ENCODE assay signal across 7 mouse cellular contexts in genomic region chr7:99965020-99965841, GRCm38 (mm10). TPM values are rescaled to one million over a fixed set of nuclear protein-coding genes. Genes with fewer than 3 reads are reported as not detected.
DNase-seq lines count a peak whose midpoint lies in the region; ATAC-seq and TF ChIP-seq lines count a peak whose summit lies in the region.

No protein-coding gene starts in this region.

- H3K9me3 ChIP-seq in forebrain, embryonic 13.5 days (replicated peaks): no peaks in the 10 kb centered on the region
- no peaks in the 10 kb centered on the region for H3K9me3 ChIP-seq in intestine, postnatal 0 days (ENCODE audit: control insufficient read depth)
- H3K9me3 ChIP-seq in limb, embryonic 15.5 days: no peaks in the 10 kb centered on the region

- 26% methylated on average over 9 of the region's 9 CpGs for WGBS in forebrain, embryonic 13.5 days
- 24% methylated on average over 9 of the region's 9 CpGs for whole genome bisulfite sequencing in intestine, postnatal 0 days
- whole genome bisulfite sequencing in limb, embryonic 15.5 days: 14% methylated on average over 9 of the region's 9 CpGs

- ATAC-seq in forebrain, embryonic 13.5 days: peak; percentile 41; the same call in 1 of the 2 replicates
- ATAC-seq in intestine, postnatal 0 days: peak; percentile 47; the same call in 1 of the 2 replicates
- ATAC-seq in limb, embryonic 15.5 days (ENCODE audit: insufficient number of reproducible peaks, low FRiP score, low TSS enrichment, low read depth): no peak

- peak overlapping the region; percentile 39 for H3K4me2 ChIP-seq in forebrain, embryonic 13.5 days
- 0 out of 2 replicates have a peak overlapping the region, but pooled peaks have one; percentile 6 for H3K4me2 ChIP-seq in intestine, postnatal 0 days (replicated peaks; ENCODE audit: low read depth)
- H3K4me2 ChIP-seq in limb, embryonic 15.5 days: peak overlapping the region; percentile 25; the same call in 1 of the 2 replicates

- no peaks in the 10 kb centered on the region for H3K27me3 ChIP-seq in testis, adult 2 months (ENCODE audit: control insufficient read depth, insufficient read depth, low read length)
- H3K27me3 ChIP-seq in forebrain, embryonic 13.5 days: no peaks in the 10 kb centered on the region
- H3K27me3 ChIP-seq in intestine, postnatal 0 days (replicated peaks; ENCODE audit: control insufficient read depth, insufficient read depth, low read length): no peaks in the 10 kb centered on the region
- no peaks in the 10 kb centered on the region for H3K27me3 ChIP-seq in limb, embryonic 15.5 days

- peak overlapping the region; percentile 40; the same call in 1 of the 2 replicates for H3K9ac ChIP-seq in forebrain, embryonic 13.5 days
- H3K9ac ChIP-seq in intestine, postnatal 0 days (ENCODE audit: low read depth, low read length): no peak overlapping the region
- 0 out of 2 replicates have a peak overlapping the region, but pooled peaks have one; percentile 14 for H3K9ac ChIP-seq in limb, embryonic 15.5 days

- no peak for TF ChIP-seq CTCF in testis, adult 2 months (IDR thresholded peaks at IDR 0.05; ENCODE audit: control insufficient read depth, insufficient read depth, insufficient replicate concordance, low read depth, low read length)
- no peak for TF ChIP-seq CTCF in intestine, postnatal 0 days (IDR thresholded peaks at IDR 0.05; ENCODE audit: low read depth)

- no peak for TF ChIP-seq POLR2A in testis, adult 2 months (IDR thresholded peaks at IDR 0.05; ENCODE audit: control insufficient read depth, low read depth, low read length)

- peak overlapping the region; percentile 39; the same call in 1 of the 2 replicates for H3K27ac ChIP-seq in testis, adult 2 months (ENCODE audit: control insufficient read depth, insufficient read depth, low read depth, low read length)
- H3K27ac ChIP-seq in forebrain, embryonic 13.5 days: peak overlapping the region; percentile 86
- peak overlapping the region; percentile 23; the same call in 1 of the 2 replicates for H3K27ac ChIP-seq in intestine, postnatal 0 days (ENCODE audit: low read depth, low read length)
- peak overlapping the region; percentile 86 for H3K27ac ChIP-seq in limb, embryonic 15.5 days

- DNase-seq in testis, postnatal 14 days (ENCODE audit: low spot score): no peak
- peak; percentile 58 for DNase-seq in right cerebral cortex, postnatal 25 days
- DNase-seq in urinary bladder, adult 18-20 months (ENCODE audit: low spot score in 2 of 2): no peak

- H3K4me3 ChIP-seq in testis, adult 2 months (ENCODE audit: control insufficient read depth, low read depth, low read length): no peak overlapping the region
- H3K4me3 ChIP-seq in forebrain, embryonic 13.5 days: no peak overlapping the region
- no peak overlapping the region for H3K4me3 ChIP-seq in intestine, postnatal 0 days (ENCODE audit: low read depth, low read length)
- no peak overlapping the region for H3K4me3 ChIP-seq in limb, embryonic 15.5 days

- H3K4me1 ChIP-seq in testis, adult 2 months (ENCODE audit: control insufficient read depth, insufficient read depth, low read length): 0 out of 2 replicates have a peak, but pooled peaks cover 3% of the 10 kb centered on the region
- H3K4me1 ChIP-seq in forebrain, embryonic 13.5 days: peaks cover 57% of the 10 kb centered on the region
- H3K4me1 ChIP-seq in intestine, postnatal 0 days (replicated peaks; ENCODE audit: control insufficient read depth, insufficient read depth, low read length): no peaks in the 10 kb centered on the region
- H3K4me1 ChIP-seq in limb, embryonic 15.5 days: peaks cover 30% of the 10 kb centered on the region

- H3K36me3 ChIP-seq in testis, adult 2 months (ENCODE audit: control insufficient read depth, insufficient read depth, low read length): no peaks in the 10 kb centered on the region
- no peaks in the 10 kb centered on the region for H3K36me3 ChIP-seq in forebrain, embryonic 13.5 days (ENCODE audit: poor library complexity, severe bottlenecking)
- no peaks in the 10 kb centered on the region for H3K36me3 ChIP-seq in intestine, postnatal 0 days (ENCODE audit: control insufficient read depth, insufficient read depth)
- no peaks in the 10 kb centered on the region for H3K36me3 ChIP-seq in limb, embryonic 15.5 days

RNA-seq across cellular contexts. Expression of gene Rnf169, which starts 15.0 kb away (rescaled TPM):
- 1.6 TPM in 2 replicates for polyA plus RNA-seq in testis, adult 2 months (2012; rRNA removed)
- 3.8 and 5.5 TPM in 2 replicates for polyA plus RNA-seq in forebrain, embryonic 13.5 days (2015; fragmentation: Nextera tagmentation; extraction: Ambion mirVana)
- polyA plus RNA-seq in intestine, postnatal 0 days (2015; fragmentation: Nextera tagmentation; extraction: Ambion mirVana): 1.9 and 2.1 TPM in 2 replicates
- 4.3 and 5.4 TPM in 2 replicates for polyA plus RNA-seq in limb, embryonic 15.5 days (2015; fragmentation: Nextera tagmentation; extraction: Ambion mirVana)

RNA-seq across cellular contexts. Expression of gene Chrdl2, which starts 40.7 kb away (rescaled TPM):
- polyA plus RNA-seq in testis, adult 2 months (2012; rRNA removed): 0.38 and 1.2 TPM in 2 replicates
- polyA plus RNA-seq in forebrain, embryonic 13.5 days (2015; fragmentation: Nextera tagmentation; extraction: Ambion mirVana): not detected in 2 replicates
- polyA plus RNA-seq in intestine, postnatal 0 days (2015; fragmentation: Nextera tagmentation; extraction: Ambion mirVana): 1.0 and 1.2 TPM in 2 replicates
- 1.3 and 1.8 TPM in 2 replicates for polyA plus RNA-seq in limb, embryonic 15.5 days (2015; fragmentation: Nextera tagmentation; extraction: Ambion mirVana)

Comparison
In these comparisons a context has a peak if more than half of its experiments do, and no peak if none do; other contexts are left out.
1. H3K27ac ChIP-seq: peak in every context shown above with its lines; median percentile 86 in forebrain, embryonic 13.5 days; 86 in limb, embryonic 15.5 days; 39 in testis, adult 2 months; 23 in intestine, postnatal 0 days.